Mouse (Mus musculus) C2C12 (cell line): ENCODE measurements around the gene Stk38. TPM values are rescaled to one million over a fixed set of nuclear protein-coding genes. Genes with fewer than 3 reads are reported as not detected.
A peak's percentile ranks its signal among the peaks of the same experiment; 100 is the strongest.

Experiments used
- H3K27me3 ChIP-seq: one replicate; pipeline ENCODE4 v1.6.1; 2011; ENCODE audit not compliant: control insufficient read depth, insufficient read depth, insufficient read length
- H3K36me3 ChIP-seq: one replicate; pipeline ENCODE4 v1.6.1; 2011; ENCODE audit not compliant: control insufficient read depth, insufficient read depth
- H3K4me3 ChIP-seq: one replicate; pipeline ENCODE4 v1.5.1; 2011; ENCODE audit warnings: mild to moderate bottlenecking, control low read depth; ENCODE audit not compliant: poor library complexity, insufficient read depth, severe bottlenecking
- H3K79me2 ChIP-seq: one replicate; pipeline ENCODE4 v1.6.1; 2011; ENCODE audit not compliant: control insufficient read depth, insufficient read depth
- H3K79me3 ChIP-seq: one replicate; pipeline ENCODE4 v1.6.1; 2011; ENCODE audit warnings: low read depth, control low read depth
- H3ac ChIP-seq: one replicate; pipeline ENCODE3; 2011; ENCODE audit warnings: low read depth; ENCODE audit not compliant: control insufficient read depth, insufficient read length
- CEBPB ChIP-seq: IDR thresholded peaks from one replicate; pipeline ENCODE4 v1.6.1; 2011; ENCODE audit warnings: low read depth, mild to moderate bottlenecking, control low read depth, moderate library complexity
- CTCF ChIP-seq: IDR thresholded peaks from one replicate; pipeline ENCODE4 v1.5.1; 2011; ENCODE audit not compliant: control insufficient read depth, insufficient read depth, insufficient read length
- FOSL1 ChIP-seq: IDR thresholded peaks from one replicate; pipeline ENCODE4 v1.8.0; 2011; ENCODE audit warnings: mild to moderate bottlenecking, low read length; ENCODE audit not compliant: poor library complexity, insufficient read depth, severe bottlenecking
- MAX ChIP-seq: IDR thresholded peaks from one replicate; pipeline ENCODE4 v1.6.1; 2011; ENCODE audit warnings: mild to moderate bottlenecking, control low read depth
- MYOD1 ChIP-seq: IDR thresholded peaks from one replicate; pipeline ENCODE4 v1.6.1; 2011; ENCODE audit warnings: low read depth; ENCODE audit not compliant: control insufficient read depth, insufficient read length
- MYOG ChIP-seq: IDR thresholded peaks from one replicate; pipeline ENCODE4 v1.6.1; 2011; ENCODE audit not compliant: control insufficient read depth, insufficient read length; ENCODE audit errors: extremely low read depth
- USF1 ChIP-seq: IDR thresholded peaks from one replicate; pipeline ENCODE4 v1.6.1; 2011; ENCODE audit warnings: low read depth, mild to moderate bottlenecking, control low read depth, moderate library complexity
- long read RNA-seq, 2 experiments: library from polyadenylated mRNA; unstranded; transcript quantifications; one replicate each; pipeline ENCODE4 v2.0.0; 2019 to 2020
- polyA plus RNA-seq: library from polyadenylated mRNA; unstranded; fragments of >200 nt; fragmentation: generic; extraction: Trizol; gene quantifications from one replicate; pipeline ENCODE4 v1.2.1, GENCODE M21; 2012; ENCODE audit warnings: missing spikeins

Gene Stk38
- 19.2 TPM for polyA plus RNA-seq
- long read RNA-seq, experiment 1, transcript Stk38-201 (14 exons, 3,351 nt): major isoform, 17 of 33 reads
- long read RNA-seq, experiment 1, partial matches to known transcripts: 5 of 33 reads
- long read RNA-seq, experiment 1, other reads (novel, unspliced or antisense): 7 of 33 reads
- long read RNA-seq, experiment 2, transcript Stk38-201 (14 exons, 3,351 nt): major isoform, 182 of 266 reads
- long read RNA-seq, experiment 2, transcript Stk38-202 (14 exons, 3,354 nt): minor isoform, 51 of 266 reads
- long read RNA-seq, experiment 2, partial matches to known transcripts: 6 of 266 reads
- long read RNA-seq, experiment 2, other reads (novel, unspliced or antisense): 24 of 266 reads

DNA sequence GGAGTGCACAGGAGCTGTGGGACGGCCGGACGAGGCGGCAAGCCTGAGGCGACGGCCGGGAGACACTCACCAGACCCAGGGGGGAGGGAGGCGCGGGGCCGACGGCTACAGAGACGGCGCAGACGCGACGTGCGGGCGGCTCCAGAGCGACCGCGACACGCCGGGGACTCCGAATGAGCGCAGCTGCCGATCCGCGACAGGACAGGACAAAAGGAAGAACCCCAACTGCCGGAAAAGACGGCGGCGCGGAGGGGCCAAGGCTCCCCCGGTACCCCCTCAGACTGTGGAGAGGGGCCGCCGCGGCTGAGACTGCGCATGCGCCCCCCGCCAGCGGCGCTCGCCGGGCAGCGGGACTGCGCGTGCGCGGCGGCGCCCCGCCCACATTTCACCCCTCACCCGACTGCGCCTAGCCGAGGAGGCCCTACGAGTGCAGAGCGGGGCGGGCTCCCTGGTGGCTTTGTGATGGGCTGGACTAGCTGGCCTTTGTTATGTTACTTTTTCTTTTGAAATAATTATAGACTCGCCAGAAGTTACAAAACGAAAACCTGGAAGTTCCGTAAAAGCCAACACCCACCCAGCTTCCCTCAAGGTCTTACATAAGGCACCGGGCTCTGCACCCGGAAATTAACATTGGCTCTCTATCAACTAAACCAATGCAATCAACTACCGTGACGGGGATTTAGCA, at the start of gene Stk38:
TSS of gene Stk38 (minus strand) at position 355 of the 685 bp plus-strand sequence.
- peaks cover 49% of the 10 kb centered on the region for H3K79me2 ChIP-seq
- no peaks in the 10 kb centered on the region for H3K36me3 ChIP-seq
- no peaks in the 10 kb centered on the region for H3K27me3 ChIP-seq
- TF ChIP-seq MYOD1: no peak
- no peak for TF ChIP-seq FOSL1
- no peak for TF ChIP-seq MAX
- no peak for TF ChIP-seq CEBPB
- TF ChIP-seq MYOG: no peak
- TF ChIP-seq CTCF: no peak
- no peak for TF ChIP-seq USF1
- peak within 1 kb of the TSS; percentile 84 for H3K4me3 ChIP-seq
- H3ac ChIP-seq: peak within 1 kb of the TSS; percentile 80
- peaks cover 38% of the 10 kb centered on the region for H3K79me3 ChIP-seq

GRCm38 (mm10) chr17:29057361-29057890, 49.6 kb upstream of the Stk38 start:
- TF ChIP-seq USF1 (no peak), MYOG (no peak), CTCF (no peak), MAX (no peak), MYOD1 (no peak), FOSL1 (no peak), CEBPB (no peak)
- no peaks in the 10 kb centered on the region for H3K27me3 ChIP-seq

GRCm38 (mm10) chr17:29056699-29057151, 48.9 kb upstream of the Stk38 start:
- H3K79me2 ChIP-seq: no peaks in the 10 kb centered on the region
- no peak overlapping the region for H3ac ChIP-seq
- no peak overlapping the region for H3K4me3 ChIP-seq
- H3K79me3 ChIP-seq: no peaks in the 10 kb centered on the region
- TF ChIP-seq CEBPB: no peak
- TF ChIP-seq MYOD1: peak; percentile 97
- H3K27me3 ChIP-seq: no peaks in the 10 kb centered on the region
- peaks cover 3% of the 10 kb centered on the region for H3K36me3 ChIP-seq

More at GRCm38 (mm10) chr17:29057361-29057890, 49.6 kb upstream of the Stk38 start:
- no peak overlapping the region for H3ac ChIP-seq
- H3K79me3 ChIP-seq: no peaks in the 10 kb centered on the region
- H3K79me2 ChIP-seq: no peaks in the 10 kb centered on the region
- peaks cover 3% of the 10 kb centered on the region for H3K36me3 ChIP-seq
- H3K4me3 ChIP-seq: no peak overlapping the region

GRCm38 (mm10) chr17:29056207-29056606, 48.4 kb upstream of the Stk38 start:
- no peaks in the 10 kb centered on the region for H3K27me3 ChIP-seq
- no peak overlapping the region for H3K4me3 ChIP-seq
- H3K79me3 ChIP-seq: no peaks in the 10 kb centered on the region
- TF ChIP-seq CTCF (no peak), MYOD1 (peak; percentile 78)
- H3K79me2 ChIP-seq: no peaks in the 10 kb centered on the region
- H3ac ChIP-seq: no peak overlapping the region
- peaks cover 3% of the 10 kb centered on the region for H3K36me3 ChIP-seq

GRCm38 (mm10) chr17:29055586-29055985, 47.8 kb upstream of the Stk38 start:
- H3K4me3 ChIP-seq: no peak overlapping the region
- no peak overlapping the region for H3ac ChIP-seq

GRCm38 (mm10) chr17:29054429-29054828, 46.6 kb upstream of the Stk38 start:
- TF ChIP-seq FOSL1: no peak
- TF ChIP-seq CEBPB: no peak
- TF ChIP-seq MYOG: no peak
- no peak for TF ChIP-seq USF1
- no peak for TF ChIP-seq MAX
- TF ChIP-seq MYOD1: no peak
- no peak for TF ChIP-seq CTCF
- Histone ChIP-seq H3K79me3 (no peaks in the 10 kb centered on the region), H3K36me3 (no peaks in the 10 kb centered on the region), H3K27me3 (no peaks in the 10 kb centered on the region), H3ac (no peak overlapping the region), H3K4me3 (no peak overlapping the region), H3K79me2 (no peaks in the 10 kb centered on the region)

More at GRCm38 (mm10) chr17:29055586-29055985, 47.8 kb upstream of the Stk38 start:
- TF ChIP-seq CEBPB: no peak
- no peak for TF ChIP-seq MYOD1
- no peak for TF ChIP-seq MAX
- TF ChIP-seq CTCF: no peak
- TF ChIP-seq FOSL1: no peak
- no peak for TF ChIP-seq MYOG
- no peak for TF ChIP-seq USF1
- peaks cover 3% of the 10 kb centered on the region for H3K36me3 ChIP-seq
- H3K27me3 ChIP-seq: no peaks in the 10 kb centered on the region
- H3K79me2 ChIP-seq: no peaks in the 10 kb centered on the region
- H3K79me3 ChIP-seq: no peaks in the 10 kb centered on the region
